Mouse (Mus musculus) ovary, adult 18-20 months (tissue): ENCODE data around the gene Epha7.

Source experiments
- DNase-seq: peaks from one replicate; pipeline ENCODE4 v3.0.0; 2022; ENCODE audit warnings: low spot score, mixed read lengths

Gene Epha7

GRCm38 (mm10) chr4:28899783-28900182 is 86.9 kb downstream of the Epha7 start:
- DNase-seq: no peak

GRCm38 (mm10) chr4:28901496-28901895 is 88.6 kb downstream of the Epha7 start:
- no peak for DNase-seq

GRCm38 (mm10) chr4:28902004-28902704 is 89.2 kb downstream of the Epha7 start:
- DNase-seq: no peak

GRCm38 (mm10) chr4:28906985-28907384 is 94.1 kb downstream of the Epha7 start:
- no peak for DNase-seq

GRCm38 (mm10) chr4:28910127-28910526 is 97.2 kb downstream of the Epha7 start:
- DNase-seq: no peak

- no peak for DNase-seq
Measured at GRCm38 (mm10) chr4:28912028-28912427, 99.1 kb downstream of the Epha7 start.

GRCm38 (mm10) chr4:28913613-28914012 is 100.7 kb downstream of the Epha7 start:
- no peak for DNase-seq

- no peak for DNase-seq
Measured at GRCm38 (mm10) chr4:28920645-28921044, 107.7 kb downstream of the Epha7 start.

GRCm38 (mm10) chr4:28926072-28926471 is 113.1 kb downstream of the Epha7 start:
- DNase-seq: no peak

GRCm38 (mm10) chr4:28933431-28933830 is 120.5 kb downstream of the Epha7 start:
- no peak for DNase-seq

- DNase-seq: no peak
Measured at GRCm38 (mm10) chr4:28934802-28935201, 121.9 kb downstream of the Epha7 start.

- DNase-seq: no peak
Measured at GRCm38 (mm10) chr4:28935567-28935966, 122.6 kb downstream of the Epha7 start.

GRCm38 (mm10) chr4:28940710-28941109 is 127.8 kb downstream of the Epha7 start:
- DNase-seq: no peak

GRCm38 (mm10) chr4:28944237-28944636 is 131.3 kb downstream of the Epha7 start:
- DNase-seq: no peak

- DNase-seq: no peak
Measured at GRCm38 (mm10) chr4:28960889-28961560, 148.1 kb downstream of the Epha7 start.

- DNase-seq: no peak
Measured at GRCm38 (mm10) chr4:28967584-28968315, 154.8 kb downstream of the Epha7 start.

- no peak for DNase-seq
Measured at GRCm38 (mm10) chr4:28998462-28999286, 185.7 kb downstream of the Epha7 start.

- no peak for DNase-seq
Measured at GRCm38 (mm10) chr4:28999287-28999595, 186.3 kb downstream of the Epha7 start.

- no peak for DNase-seq
Measured at GRCm38 (mm10) chr4:29010333-29010732, 197.4 kb downstream of the Epha7 start.
